Mouse (Mus musculus) hindbrain, embryonic 12.5 days (tissue): ENCODE data around the gene Lce1g. TPM values are rescaled to one million over a fixed set of nuclear protein-coding genes. Genes with fewer than 3 reads are reported as not detected.

ENCODE experiments used
- ATAC-seq: fragments of 200-750 bp; cut with Nextera tagmentation; 2 replicates; pipeline ENCODE4 v1.8.0; 2017; ENCODE audit warnings: moderate TSS enrichment; ENCODE audit not compliant: low FRiP score
- H3K27ac ChIP-seq: fragments of 300-500 bp; sonication (generic); 2 replicates; pipeline ENCODE4 v1.5.1; 2016; ENCODE audit warnings: mild to moderate bottlenecking
- H3K27me3 ChIP-seq: fragments of 300-500 bp; sonication (generic); 2 replicates; pipeline ENCODE4 v1.6.1; 2016; ENCODE audit warnings: mild to moderate bottlenecking
- H3K36me3 ChIP-seq: fragments of 300-500 bp; sonication (generic); 2 replicates; pipeline ENCODE4 v1.6.1; 2016; ENCODE audit warnings: mild to moderate bottlenecking
- H3K4me1 ChIP-seq: fragments of 300-500 bp; sonication (generic); 2 replicates; pipeline ENCODE4 v1.6.1; 2016
- H3K4me2 ChIP-seq: fragments of 300-500 bp; sonication (generic); replicated peaks from 2 replicates; pipeline ENCODE4 v1.6.1; 2016; ENCODE audit warnings: mild to moderate bottlenecking
- H3K4me3 ChIP-seq: fragments of 300-500 bp; sonication (generic); 2 replicates; pipeline ENCODE4 v1.5.1; 2016; ENCODE audit warnings: mild to moderate bottlenecking
- H3K9ac ChIP-seq: fragments of 300-500 bp; sonication (generic); 2 replicates; pipeline ENCODE4 v1.6.1; 2016; ENCODE audit warnings: mild to moderate bottlenecking, moderate library complexity
- H3K9me3 ChIP-seq: fragments of 300-500 bp; sonication (generic); replicated peaks from 2 replicates; pipeline ENCODE4 v1.6.1; 2016; ENCODE audit warnings: mild to moderate bottlenecking
- WGBS: fragments of 180-500 bp; shearing (Covaris S2); methylation state at CpG from one replicate; pipeline ENCODE4 v1.1.7; 2016; 5-methylcytosine and 5-hydroxymethylcytosine counted together
- polyA plus RNA-seq: library from polyadenylated mRNA; unstranded; fragments of >200 nt; fragmentation: Nextera tagmentation; extraction: Ambion mirVana; gene quantifications from 2 replicates; pipeline ENCODE4 v1.2.1, GENCODE M21; 2016

Lce1g gene
- not detected in 2 replicates for polyA plus RNA-seq

DNA sequence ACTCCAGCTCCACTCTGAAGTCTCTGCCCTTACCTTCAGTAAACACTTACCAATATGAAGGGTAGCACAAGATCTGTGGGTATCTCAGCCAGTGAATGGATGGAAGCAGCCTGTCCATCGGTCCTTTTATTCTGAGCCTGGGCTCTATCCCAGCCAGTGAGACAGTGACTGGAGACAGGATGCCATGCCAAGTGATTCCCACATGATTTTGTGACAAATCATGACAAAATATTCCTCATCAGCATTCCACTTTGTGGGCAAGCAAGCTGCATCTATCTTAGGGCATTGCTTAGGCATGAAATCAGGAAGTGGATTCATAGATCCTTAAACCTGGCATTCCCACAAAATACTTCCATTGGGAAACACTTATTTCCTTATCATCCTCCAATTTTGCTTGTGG is at the start of gene Lce1g:
Gene Lce1g, minus strand, starts transcription at position 101 of the 400 bp plus-strand sequence.
- H3K9ac ChIP-seq: no peak within 1 kb of the TSS
- no peak within 1 kb of the TSS for H3K4me2 ChIP-seq
- no peak within 1 kb of the TSS for H3K4me3 ChIP-seq
- no peaks in the 10 kb centered on the region for H3K36me3 ChIP-seq
- 85% methylated on average over 1 of the region's 1 CpGs for WGBS
- H3K4me1 ChIP-seq: no peaks in the 10 kb centered on the region
- H3K27me3 ChIP-seq: no peaks in the 10 kb centered on the region
- no peak for ATAC-seq
- no peaks in the 10 kb centered on the region for H3K9me3 ChIP-seq
- no peak within 1 kb of the TSS for H3K27ac ChIP-seq

DNA sequence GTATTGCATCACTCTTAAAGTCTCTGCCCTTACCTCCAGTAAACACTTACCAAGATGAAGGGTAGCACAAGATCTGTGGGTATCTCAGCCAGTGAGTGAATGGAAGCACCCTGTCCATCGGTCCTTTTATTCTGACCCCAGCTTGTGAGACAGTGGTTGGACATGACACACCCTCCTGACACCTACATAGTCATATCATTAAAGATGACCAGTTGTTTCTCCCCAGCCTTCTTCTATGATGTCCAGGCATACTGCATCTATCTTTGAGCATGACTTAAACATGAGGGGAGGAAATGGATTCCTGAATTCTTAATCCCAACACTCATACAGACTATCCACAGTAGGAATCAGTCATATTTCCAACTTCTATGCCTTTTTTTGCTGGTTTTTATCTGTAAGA is 38.3 kb upstream of the Lce1g start, which contains the start of gene Lce1j:
Gene Lce1j, minus strand, starts transcription at position 101 of the 400 bp plus-strand sequence.
- Histone ChIP-seq H3K9me3 (no peaks in the 10 kb centered on the region), H3K36me3 (no peaks in the 10 kb centered on the region), H3K9ac (no peak within 1 kb of the TSS), H3K27ac (no peak within 1 kb of the TSS), H3K27me3 (no peaks in the 10 kb centered on the region), H3K4me3 (no peak within 1 kb of the TSS), H3K4me1 (no peaks in the 10 kb centered on the region), H3K4me2 (no peak within 1 kb of the TSS)
- no peak for ATAC-seq
- 95% methylated on average over 1 of the region's 1 CpGs for WGBS

DNA sequence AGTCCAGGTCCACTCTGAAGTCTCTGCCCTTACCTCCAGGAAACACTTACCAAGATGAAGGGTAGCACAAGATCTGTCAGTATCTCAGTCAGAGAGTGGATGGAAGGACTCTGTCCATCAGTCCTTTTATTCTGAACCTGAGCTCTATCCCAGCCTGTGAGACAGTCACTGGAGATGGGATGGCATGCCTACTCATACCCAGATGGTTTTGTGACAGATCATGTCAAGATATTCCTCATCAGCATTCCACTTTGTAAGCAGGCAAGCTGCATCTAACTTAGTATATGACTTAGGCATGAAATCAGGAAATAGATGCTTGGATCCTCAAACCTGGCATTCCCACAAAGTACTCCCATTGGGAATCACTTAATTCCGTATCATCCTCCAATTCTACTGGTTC is 26.7 kb upstream of the Lce1g start, which contains the start of gene Lce1i:
Gene Lce1i, minus strand, starts transcription at position 101 of the 400 bp plus-strand sequence.
- Histone ChIP-seq H3K27me3 (no peaks in the 10 kb centered on the region), H3K4me3 (no peak within 1 kb of the TSS), H3K27ac (no peak within 1 kb of the TSS), H3K4me1 (no peaks in the 10 kb centered on the region), H3K4me2 (no peak within 1 kb of the TSS), H3K36me3 (no peaks in the 10 kb centered on the region), H3K9ac (no peak within 1 kb of the TSS), H3K9me3 (no peaks in the 10 kb centered on the region)
- no peak for ATAC-seq
- 86% methylated on average over 1 of the region's 1 CpGs for WGBS

DNA sequence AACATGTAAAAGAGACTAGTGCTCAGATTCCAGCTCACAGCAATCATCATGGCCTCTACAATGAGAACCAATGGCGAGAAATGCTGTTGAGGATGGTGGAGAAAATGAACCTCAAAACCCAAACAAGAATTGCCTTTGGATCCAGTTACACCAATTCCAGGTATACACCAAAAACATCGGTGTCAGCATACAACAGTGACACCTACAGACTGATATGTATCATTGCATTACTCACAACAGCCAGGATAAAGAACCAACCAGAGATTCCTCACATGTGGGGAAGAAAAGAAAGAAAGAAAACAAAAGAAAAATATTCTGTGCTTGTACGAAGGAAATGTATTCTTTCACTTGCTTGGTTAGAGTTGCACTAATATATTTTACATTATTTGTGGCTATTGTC is 19.4 kb upstream of the Lce1g start:
- 26% methylated on average over 3 of the region's 3 CpGs for WGBS
- no peak for ATAC-seq
- no peaks in the 10 kb centered on the region for H3K4me1 ChIP-seq
- H3K9ac ChIP-seq: no peak overlapping the region
- H3K4me3 ChIP-seq: no peak overlapping the region
- no peak overlapping the region for H3K27ac ChIP-seq
- no peaks in the 10 kb centered on the region for H3K27me3 ChIP-seq
- H3K36me3 ChIP-seq: no peaks in the 10 kb centered on the region
- no peak overlapping the region for H3K4me2 ChIP-seq
- no peaks in the 10 kb centered on the region for H3K9me3 ChIP-seq

DNA sequence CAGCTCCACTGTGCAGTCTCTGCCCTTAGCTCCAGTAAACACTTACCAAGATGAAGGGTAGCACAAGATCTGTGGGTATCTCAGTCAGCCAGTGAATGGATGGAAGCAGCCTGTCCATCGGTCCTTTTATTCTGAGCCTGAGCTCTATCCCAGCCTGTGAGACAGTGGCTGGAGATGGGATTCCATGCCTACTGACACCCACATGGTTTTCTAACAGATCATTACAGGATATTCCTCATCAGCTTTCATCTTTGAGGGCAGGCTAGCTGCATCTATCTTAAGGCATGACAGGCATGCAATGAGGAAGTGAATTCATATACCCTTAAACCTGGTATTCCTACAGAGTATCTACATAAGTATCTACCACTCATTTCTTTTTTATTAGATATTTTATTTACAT is 12.8 kb upstream of the Lce1g start, which contains the start of gene Lce1h:
Gene Lce1h, minus strand, starts transcription at position 101 of the 400 bp plus-strand sequence.
- no peaks in the 10 kb centered on the region for H3K27me3 ChIP-seq
- no peaks in the 10 kb centered on the region for H3K36me3 ChIP-seq
- H3K9ac ChIP-seq: no peak within 1 kb of the TSS
- no peak for ATAC-seq
- H3K4me1 ChIP-seq: no peaks in the 10 kb centered on the region
- H3K27ac ChIP-seq: no peak within 1 kb of the TSS
- no peak within 1 kb of the TSS for H3K4me2 ChIP-seq
- H3K4me3 ChIP-seq: no peak within 1 kb of the TSS
- 96% methylated on average over 1 of the region's 1 CpGs for WGBS
- no peaks in the 10 kb centered on the region for H3K9me3 ChIP-seq

DNA sequence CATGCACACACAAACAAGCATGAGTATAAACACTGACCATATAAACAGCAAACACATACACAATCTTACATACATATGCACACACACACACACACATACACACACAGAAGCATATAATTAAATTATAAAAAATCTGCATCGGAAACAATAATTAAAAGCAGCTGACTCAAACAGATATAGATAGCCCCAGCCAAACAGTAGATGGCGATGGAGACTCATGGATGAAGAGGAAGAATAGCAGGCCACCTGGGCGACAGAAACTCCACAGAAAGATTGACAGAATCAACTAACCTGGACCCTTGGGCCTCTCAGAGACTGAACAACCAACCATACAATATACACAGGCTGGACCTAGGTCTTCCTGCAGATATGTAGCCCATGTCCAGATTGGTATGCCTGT is 1.1 kb upstream of the Lce1g start:
- 32% methylated on average over 3 of the region's 3 CpGs for WGBS
- no peak overlapping the region for H3K4me3 ChIP-seq

DNA sequence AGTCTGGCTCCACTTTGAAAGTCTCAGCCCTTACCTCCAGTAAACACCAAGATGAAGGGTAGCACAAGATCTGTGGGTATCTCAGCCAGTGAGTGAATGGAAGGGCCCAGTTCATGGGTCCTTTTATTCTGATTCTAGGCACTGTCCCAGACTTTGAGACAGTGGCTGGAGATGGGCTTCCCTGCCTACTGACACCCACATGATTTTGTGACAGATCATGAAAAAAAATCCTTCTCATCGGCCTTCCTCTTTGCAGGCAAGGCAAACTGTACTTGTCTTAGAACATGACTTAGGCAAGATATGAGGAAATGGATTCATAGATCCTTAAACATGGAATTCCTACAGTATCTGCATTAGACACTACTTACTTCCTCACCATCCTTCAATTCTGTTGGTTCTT is 13.1 kb downstream of the Lce1g start, which contains the start of gene Gm38119:
Gene Gm38119, minus strand, starts transcription at position 101 of the 400 bp plus-strand sequence.
- no peak within 1 kb of the TSS for H3K27ac ChIP-seq
- no peak within 1 kb of the TSS for H3K9ac ChIP-seq
- no peaks in the 10 kb centered on the region for H3K27me3 ChIP-seq
- H3K4me1 ChIP-seq: no peaks in the 10 kb centered on the region
- H3K4me3 ChIP-seq: no peak within 1 kb of the TSS
- WGBS: 88% methylated on average over 1 of the region's 1 CpGs
- ATAC-seq: no peak
- H3K4me2 ChIP-seq: no peak within 1 kb of the TSS
- no peaks in the 10 kb centered on the region for H3K9me3 ChIP-seq
- H3K36me3 ChIP-seq: no peaks in the 10 kb centered on the region

More for the DNA sequence above, 1.1 kb upstream of the Lce1g start:
- Histone ChIP-seq H3K27me3 (no peaks in the 10 kb centered on the region), H3K9me3 (no peaks in the 10 kb centered on the region), H3K27ac (no peak overlapping the region), H3K4me2 (no peak overlapping the region), H3K9ac (no peak overlapping the region), H3K36me3 (no peaks in the 10 kb centered on the region), H3K4me1 (no peaks in the 10 kb centered on the region)
- ATAC-seq: no peak

DNA sequence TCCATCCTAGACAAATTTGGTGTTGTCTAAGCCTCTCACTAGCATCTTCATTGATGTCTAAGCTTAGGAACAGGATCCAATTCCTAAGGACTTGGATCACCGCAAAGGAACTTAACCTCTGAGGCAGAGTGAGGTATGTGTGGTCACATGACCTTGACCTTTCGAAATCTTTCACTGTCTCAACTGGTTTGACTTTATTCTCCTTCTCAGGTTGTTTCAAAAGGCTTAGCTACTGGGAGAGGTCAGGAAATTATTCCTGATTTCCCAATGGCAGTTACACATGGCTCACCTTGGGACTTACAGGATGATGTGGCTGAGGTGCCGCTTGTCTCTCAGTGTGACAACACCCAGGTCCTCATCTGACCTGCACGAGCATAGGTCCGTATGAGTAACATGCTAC is 29.5 kb downstream of the Lce1g start:
- no peaks in the 10 kb centered on the region for H3K4me1 ChIP-seq
- H3K9me3 ChIP-seq: no peaks in the 10 kb centered on the region
- no peak overlapping the region for H3K4me3 ChIP-seq
- H3K27ac ChIP-seq: no peak overlapping the region
- H3K27me3 ChIP-seq: no peaks in the 10 kb centered on the region
- H3K36me3 ChIP-seq: no peaks in the 10 kb centered on the region
- 91% methylated on average over 5 of the region's 5 CpGs for WGBS
- no peak overlapping the region for H3K4me2 ChIP-seq
- ATAC-seq: no peak
- H3K9ac ChIP-seq: no peak overlapping the region

DNA sequence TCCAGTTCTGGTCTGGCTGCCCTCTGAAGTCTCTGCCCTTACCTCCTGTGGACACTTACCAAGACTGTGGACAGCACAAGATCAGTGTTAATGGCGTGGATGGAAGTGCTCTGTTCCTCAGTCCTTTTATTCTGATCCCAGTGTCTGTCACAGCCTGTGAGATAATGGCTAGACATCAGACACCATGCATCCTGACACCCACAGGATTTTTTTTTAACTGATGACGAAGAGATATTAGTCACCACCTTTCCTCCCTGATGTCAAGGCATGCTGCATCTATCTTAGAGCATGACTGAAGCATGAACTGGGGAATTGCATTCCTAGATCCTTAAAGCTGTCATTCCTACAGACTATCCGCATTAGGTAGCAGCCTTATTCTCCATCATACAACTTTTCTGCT is 31.9 kb downstream of the Lce1g start, which contains the start of gene Lce1f:
Gene Lce1f, minus strand, starts transcription at position 101 of the 400 bp plus-strand sequence.
- no peak for ATAC-seq
- Histone ChIP-seq H3K4me3 (no peak within 1 kb of the TSS), H3K27me3 (no peaks in the 10 kb centered on the region), H3K4me1 (no peaks in the 10 kb centered on the region), H3K4me2 (no peak within 1 kb of the TSS), H3K36me3 (no peaks in the 10 kb centered on the region), H3K27ac (no peak within 1 kb of the TSS), H3K9ac (no peak within 1 kb of the TSS), H3K9me3 (no peaks in the 10 kb centered on the region)
- WGBS: 89% methylated on average over 3 of the region's 3 CpGs

DNA sequence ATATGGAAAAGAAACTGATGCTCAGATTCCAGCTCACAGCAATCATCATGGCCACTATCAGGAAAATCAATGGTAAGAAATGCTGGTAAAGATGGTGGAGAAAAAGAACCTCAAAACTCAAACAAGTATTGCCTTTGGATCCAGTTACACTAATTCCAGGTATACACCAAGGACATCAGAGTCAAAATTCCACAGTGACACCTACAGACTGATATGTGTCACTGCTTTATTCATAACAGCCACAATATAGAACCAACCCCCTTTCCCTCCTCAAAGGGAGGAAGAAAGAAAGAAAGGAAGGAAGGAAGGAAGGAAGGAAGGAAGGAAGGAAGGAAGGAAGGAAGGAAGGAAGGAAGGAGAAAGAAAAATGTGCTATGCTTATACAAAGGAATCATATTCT is 37.0 kb downstream of the Lce1g start:
- Histone ChIP-seq H3K4me3 (no peak overlapping the region), H3K9ac (no peak overlapping the region), H3K4me2 (no peak overlapping the region), H3K27ac (no peak overlapping the region), H3K36me3 (no peaks in the 10 kb centered on the region), H3K9me3 (no peaks in the 10 kb centered on the region), H3K4me1 (no peaks in the 10 kb centered on the region), H3K27me3 (no peaks in the 10 kb centered on the region)
- no peak for ATAC-seq

DNA sequence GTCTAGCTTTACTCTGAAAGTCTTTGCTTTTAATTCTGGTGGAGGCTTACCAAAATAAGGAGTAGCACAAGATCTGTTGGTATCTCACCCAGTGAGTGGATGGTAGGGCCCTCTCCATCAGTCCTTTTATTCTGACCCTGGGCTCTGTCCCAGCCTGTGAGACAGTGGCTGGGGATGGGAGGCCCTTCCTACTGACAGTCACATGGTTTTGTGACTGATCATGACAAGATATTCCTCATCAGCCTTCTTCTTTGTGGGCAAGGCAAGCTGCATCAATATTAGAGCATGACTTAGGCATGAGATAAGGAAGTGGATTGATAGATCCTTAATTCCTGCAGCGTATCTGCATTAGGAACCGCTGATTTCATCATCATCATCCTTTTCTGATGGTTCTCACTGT is 43.2 kb downstream of the Lce1g start, which contains the start of gene Lce1e:
Gene Lce1e, minus strand, starts transcription at position 101 of the 400 bp plus-strand sequence.
- Histone ChIP-seq H3K9me3 (no peaks in the 10 kb centered on the region), H3K4me1 (no peaks in the 10 kb centered on the region), H3K36me3 (no peaks in the 10 kb centered on the region), H3K4me3 (no peak within 1 kb of the TSS), H3K27ac (no peak within 1 kb of the TSS), H3K27me3 (no peaks in the 10 kb centered on the region), H3K4me2 (no peak within 1 kb of the TSS), H3K9ac (no peak within 1 kb of the TSS)
- WGBS: 88% methylated on average over 2 of the region's 2 CpGs
- no peak for ATAC-seq
